Mouse (Mus musculus): ENCODE results near the gene Olfr1454. TPM values are rescaled to one million over a fixed set of nuclear protein-coding genes. Genes with fewer than 3 reads are reported as not detected.

Gene Olfr1454
- polyA plus RNA-seq (2012; rRNA removed) (not detected in 2 replicates), polyA plus RNA-seq (2014; fragmentation: Nextera tagmentation; extraction: Ambion mirVana) (not detected in 2 replicates)

- ATAC-seq (ENCODE audit: low FRiP score, low read depth) (no peak), DNase-seq (ENCODE audit: low spot score) (no peak)
- Histone ChIP-seq H3K27me3 (ENCODE audit: control insufficient read depth, insufficient read depth, low read length) (no peaks in the 10 kb centered on the region), H3K9ac (ENCODE audit: low read depth, low read length, severe bottlenecking) (no peak within 1 kb of the TSS), H3K27ac (replicated peaks; ENCODE audit: low read depth, low read length) (no peak within 1 kb of the TSS), H3K9me3 (ENCODE audit: control insufficient read depth, low read length) (peaks cover 4% of the 10 kb centered on the region; the same call in 1 of the 2 replicates), H3K36me3 (ENCODE audit: control insufficient read depth, insufficient read depth, low read length) (no peaks in the 10 kb centered on the region), H3K4me2 (replicated peaks; ENCODE audit: low read depth, low read length, severe bottlenecking) (no peak within 1 kb of the TSS), H3K4me1 (ENCODE audit: control insufficient read depth, insufficient read depth, low read length) (no peaks in the 10 kb centered on the region), H3K4me3 (replicated peaks; ENCODE audit: low read length) (no peak within 1 kb of the TSS)
- no peak for TF ChIP-seq POLR2A (IDR thresholded peaks at IDR 0.05; ENCODE audit: borderline replicate concordance, extremely low read depth, insufficient read depth, insufficient read length)
- WGBS: 66% methylated on average over 2 of the region's 2 CpGs
Measured at GRCm38 (mm10) chr19:13060310-13060709, at the start of gene Olfr1454. Olfr1454 (plus strand) TSS chr19:13060610.

- H3K27me3 ChIP-seq (ENCODE audit: control insufficient read depth, insufficient read depth, low read length): no peaks in the 10 kb centered on the region
- no peaks in the 10 kb centered on the region for H3K4me1 ChIP-seq (ENCODE audit: control insufficient read depth, insufficient read depth, low read length)
- no peak within 1 kb of the TSS for H3K27ac ChIP-seq (replicated peaks; ENCODE audit: low read depth, low read length)
- 59% methylated on average over 1 of the region's 1 CpGs for WGBS
- TF ChIP-seq POLR2A (IDR thresholded peaks at IDR 0.05; ENCODE audit: borderline replicate concordance, extremely low read depth, insufficient read depth, insufficient read length): no peak
- H3K4me3 ChIP-seq (replicated peaks; ENCODE audit: low read length): no peak within 1 kb of the TSS
- H3K9ac ChIP-seq (ENCODE audit: low read depth, low read length, severe bottlenecking): no peak within 1 kb of the TSS
- no peak within 1 kb of the TSS for H3K4me2 ChIP-seq (replicated peaks; ENCODE audit: low read depth, low read length, severe bottlenecking)
- ATAC-seq (ENCODE audit: low FRiP score, low read depth) (no peak), DNase-seq (ENCODE audit: low spot score) (no peak)
- H3K36me3 ChIP-seq (ENCODE audit: control insufficient read depth, insufficient read depth, low read length): no peaks in the 10 kb centered on the region
- peaks cover 6% of the 10 kb centered on the region; the same call in 1 of the 2 replicates for H3K9me3 ChIP-seq (ENCODE audit: control insufficient read depth, low read length)
Measured at GRCm38 (mm10) chr19:13028227-13028626, 32.2 kb upstream of the Olfr1454 start, which contains the start of gene Olfr1453. Olfr1453 (minus strand) TSS chr19:13028327.

- Histone ChIP-seq H3K27ac (replicated peaks; ENCODE audit: low read depth, low read length) (no peak overlapping the region), H3K36me3 (ENCODE audit: control insufficient read depth, insufficient read depth, low read length) (no peaks in the 10 kb centered on the region), H3K9me3 (ENCODE audit: control insufficient read depth, low read length) (0 out of 2 replicates have a peak, but pooled peaks cover 2% of the 10 kb centered on the region), H3K9ac (ENCODE audit: low read depth, low read length, severe bottlenecking) (no peak overlapping the region), H3K4me3 (replicated peaks; ENCODE audit: low read length) (no peak overlapping the region), H3K27me3 (ENCODE audit: control insufficient read depth, insufficient read depth, low read length) (no peaks in the 10 kb centered on the region), H3K4me2 (replicated peaks; ENCODE audit: low read depth, low read length, severe bottlenecking) (no peak overlapping the region), H3K4me1 (ENCODE audit: control insufficient read depth, insufficient read depth, low read length) (no peaks in the 10 kb centered on the region)
- DNase-seq (ENCODE audit: low spot score) (no peak), ATAC-seq (ENCODE audit: low FRiP score, low read depth) (no peak)
- 79% methylated on average over 1 of the region's 1 CpGs for WGBS
- no peak for TF ChIP-seq POLR2A (IDR thresholded peaks at IDR 0.05; ENCODE audit: borderline replicate concordance, extremely low read depth, insufficient read depth, insufficient read length)
Measured at GRCm38 (mm10) chr19:13093908-13094307, 33.5 kb downstream of the Olfr1454 start.

DNA sequence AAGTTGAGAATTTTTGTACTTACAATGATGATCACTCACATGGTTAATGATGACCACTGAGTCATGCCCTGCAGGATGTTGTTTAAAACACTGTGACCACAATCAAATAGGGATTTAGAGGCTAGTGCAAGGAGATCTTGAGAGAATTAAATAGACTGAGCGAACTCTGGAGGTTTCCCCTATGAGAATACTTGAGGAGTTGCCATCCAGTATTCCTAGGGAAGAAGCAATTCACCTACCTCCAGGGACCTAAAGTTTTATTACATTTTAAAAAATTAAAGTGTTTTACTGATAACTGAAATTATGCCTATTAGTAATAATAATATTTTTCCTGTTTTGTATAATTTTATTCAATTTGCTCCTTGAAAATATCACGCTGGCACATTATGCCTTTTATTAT, 37.4 kb downstream of the Olfr1454 start, which contains the start of gene Olfr1457:
Olfr1457 (minus strand) TSS at position 101 of the 400 bp plus-strand sequence.
- ATAC-seq (ENCODE audit: low FRiP score, low read depth) (no peak), DNase-seq (ENCODE audit: low spot score) (no peak)
- H3K4me2 ChIP-seq (replicated peaks; ENCODE audit: low read depth, low read length, severe bottlenecking): no peak within 1 kb of the TSS
- H3K9me3 ChIP-seq (ENCODE audit: control insufficient read depth, low read length): no peaks in the 10 kb centered on the region
- no peaks in the 10 kb centered on the region for H3K27me3 ChIP-seq (ENCODE audit: control insufficient read depth, insufficient read depth, low read length)
- H3K4me1 ChIP-seq (ENCODE audit: control insufficient read depth, insufficient read depth, low read length): no peaks in the 10 kb centered on the region
- WGBS: 65% methylated on average over 2 of the region's 2 CpGs
- no peak within 1 kb of the TSS for H3K9ac ChIP-seq (ENCODE audit: low read depth, low read length, severe bottlenecking)
- H3K27ac ChIP-seq (replicated peaks; ENCODE audit: low read depth, low read length): no peak within 1 kb of the TSS
- no peaks in the 10 kb centered on the region for H3K36me3 ChIP-seq (ENCODE audit: control insufficient read depth, insufficient read depth, low read length)
- H3K4me3 ChIP-seq (replicated peaks; ENCODE audit: low read length): no peak within 1 kb of the TSS
- TF ChIP-seq POLR2A (IDR thresholded peaks at IDR 0.05; ENCODE audit: borderline replicate concordance, extremely low read depth, insufficient read depth, insufficient read length): no peak

- no peaks in the 10 kb centered on the region for H3K27me3 ChIP-seq (ENCODE audit: control insufficient read depth, insufficient read depth, low read length)
- WGBS: 75% methylated on average over 3 of the region's 3 CpGs
- ATAC-seq (ENCODE audit: low FRiP score, low read depth): no peak
- no peak for DNase-seq (ENCODE audit: low spot score)
- H3K9ac ChIP-seq (ENCODE audit: low read depth, low read length, severe bottlenecking): no peak within 1 kb of the TSS
- H3K36me3 ChIP-seq (ENCODE audit: control insufficient read depth, insufficient read depth, low read length): no peaks in the 10 kb centered on the region
- no peak within 1 kb of the TSS for H3K4me2 ChIP-seq (replicated peaks; ENCODE audit: low read depth, low read length, severe bottlenecking)
- TF ChIP-seq POLR2A (IDR thresholded peaks at IDR 0.05; ENCODE audit: borderline replicate concordance, extremely low read depth, insufficient read depth, insufficient read length): no peak
- no peak within 1 kb of the TSS for H3K4me3 ChIP-seq (replicated peaks; ENCODE audit: low read length)
- no peaks in the 10 kb centered on the region for H3K4me1 ChIP-seq (ENCODE audit: control insufficient read depth, insufficient read depth, low read length)
- no peak within 1 kb of the TSS for H3K27ac ChIP-seq (replicated peaks; ENCODE audit: low read depth, low read length)
- H3K9me3 ChIP-seq (ENCODE audit: control insufficient read depth, low read length): no peaks in the 10 kb centered on the region
Measured at GRCm38 (mm10) chr19:13106675-13107074, 46.3 kb downstream of the Olfr1454 start, which contains the start of gene Olfr1458. Olfr1458 (minus strand) TSS chr19:13106775.

Other genes with a start within 250 kb of the Olfr1454 start
- gene Gm5244, start 213.9 kb upstream of the Olfr1454 start, polyA plus RNA-seq (2012; rRNA removed): not detected in 2 replicates
- not detected in 2 replicates for gene Gm5244, start 213.9 kb upstream of the Olfr1454 start, polyA plus RNA-seq (2014; fragmentation: Nextera tagmentation; extraction: Ambion mirVana)
- not detected in 2 replicates for gene Olfr1444, start 203.3 kb upstream of the Olfr1454 start, polyA plus RNA-seq (2012; rRNA removed)
- not detected in 2 replicates for gene Olfr1444, start 203.3 kb upstream of the Olfr1454 start, polyA plus RNA-seq (2014; fragmentation: Nextera tagmentation; extraction: Ambion mirVana)
- not detected in 2 replicates for gene Olfr1445, start 176.8 kb upstream of the Olfr1454 start, polyA plus RNA-seq (2012; rRNA removed)
- gene Olfr1445, start 176.8 kb upstream of the Olfr1454 start, polyA plus RNA-seq (2014; fragmentation: Nextera tagmentation; extraction: Ambion mirVana): not detected in 2 replicates
- not detected in 2 replicates for gene Olfr1446, start 167.1 kb upstream of the Olfr1454 start, polyA plus RNA-seq (2012; rRNA removed)
- not detected in 2 replicates for gene Olfr1446, start 167.1 kb upstream of the Olfr1454 start, polyA plus RNA-seq (2014; fragmentation: Nextera tagmentation; extraction: Ambion mirVana)
- gene Olfr1447, start 156.9 kb upstream of the Olfr1454 start, polyA plus RNA-seq (2012; rRNA removed): not detected in 2 replicates
- not detected in 2 replicates for gene Olfr1447, start 156.9 kb upstream of the Olfr1454 start, polyA plus RNA-seq (2014; fragmentation: Nextera tagmentation; extraction: Ambion mirVana)
- gene Olfr1448, start 136.2 kb upstream of the Olfr1454 start, polyA plus RNA-seq (2012; rRNA removed): not detected in 2 replicates
- not detected in 2 replicates for gene Olfr1448, start 136.2 kb upstream of the Olfr1454 start, polyA plus RNA-seq (2014; fragmentation: Nextera tagmentation; extraction: Ambion mirVana)
- gene Olfr1449, start 129.8 kb upstream of the Olfr1454 start, polyA plus RNA-seq (2012; rRNA removed): not detected in 2 replicates
- not detected in 2 replicates for gene Olfr1449, start 129.8 kb upstream of the Olfr1454 start, polyA plus RNA-seq (2014; fragmentation: Nextera tagmentation; extraction: Ambion mirVana)
- not detected in 2 replicates for gene Olfr1450, start 110.4 kb upstream of the Olfr1454 start, polyA plus RNA-seq (2012; rRNA removed)
- gene Olfr1450, start 110.4 kb upstream of the Olfr1454 start, polyA plus RNA-seq (2014; fragmentation: Nextera tagmentation; extraction: Ambion mirVana): not detected in 2 replicates
- gene Olfr1451, start 65.6 kb upstream of the Olfr1454 start, polyA plus RNA-seq (2012; rRNA removed): not detected in 2 replicates
- not detected in 2 replicates for gene Olfr1451, start 65.6 kb upstream of the Olfr1454 start, polyA plus RNA-seq (2014; fragmentation: Nextera tagmentation; extraction: Ambion mirVana)
- not detected in 2 replicates for gene Olfr1453, start 32.3 kb upstream of the Olfr1454 start, polyA plus RNA-seq (2012; rRNA removed)
- not detected in 2 replicates for gene Olfr1453, start 32.3 kb upstream of the Olfr1454 start, polyA plus RNA-seq (2014; fragmentation: Nextera tagmentation; extraction: Ambion mirVana)
- not detected in 2 replicates for gene Olfr1457, start 37.3 kb downstream of the Olfr1454 start, polyA plus RNA-seq (2012; rRNA removed)
- not detected in 2 replicates for gene Olfr1457, start 37.3 kb downstream of the Olfr1454 start, polyA plus RNA-seq (2014; fragmentation: Nextera tagmentation; extraction: Ambion mirVana)
- gene Olfr1458, start 46.2 kb downstream of the Olfr1454 start, polyA plus RNA-seq (2012; rRNA removed): not detected in 2 replicates
- gene Olfr1458, start 46.2 kb downstream of the Olfr1454 start, polyA plus RNA-seq (2014; fragmentation: Nextera tagmentation; extraction: Ambion mirVana): not detected in 2 replicates
- gene Olfr1459, start 88.9 kb downstream of the Olfr1454 start, polyA plus RNA-seq (2012; rRNA removed): not detected in 2 replicates
- not detected in 2 replicates for gene Olfr1459, start 88.9 kb downstream of the Olfr1454 start, polyA plus RNA-seq (2014; fragmentation: Nextera tagmentation; extraction: Ambion mirVana)
- not detected in 2 replicates for gene Olfr1461, start 102.4 kb downstream of the Olfr1454 start, polyA plus RNA-seq (2012; rRNA removed)
- not detected in 2 replicates for gene Olfr1461, start 102.4 kb downstream of the Olfr1454 start, polyA plus RNA-seq (2014; fragmentation: Nextera tagmentation; extraction: Ambion mirVana)
- gene Olfr1462, start 125.1 kb downstream of the Olfr1454 start, polyA plus RNA-seq (2012; rRNA removed): not detected in 2 replicates
- gene Olfr1462, start 125.1 kb downstream of the Olfr1454 start, polyA plus RNA-seq (2014; fragmentation: Nextera tagmentation; extraction: Ambion mirVana): not detected in 2 replicates
- gene Olfr1463, start 170.7 kb downstream of the Olfr1454 start, polyA plus RNA-seq (2012; rRNA removed): not detected in 2 replicates
- gene Olfr1463, start 170.7 kb downstream of the Olfr1454 start, polyA plus RNA-seq (2014; fragmentation: Nextera tagmentation; extraction: Ambion mirVana): not detected in 2 replicates